Mouse (Mus musculus) heart, adult 11 months (tissue): ENCODE measurements around the gene Hydin.

Experiments used
- DNase-seq: peaks from one replicate; pipeline ENCODE4 v3.0.0; 2022

The Hydin gene

DNA sequence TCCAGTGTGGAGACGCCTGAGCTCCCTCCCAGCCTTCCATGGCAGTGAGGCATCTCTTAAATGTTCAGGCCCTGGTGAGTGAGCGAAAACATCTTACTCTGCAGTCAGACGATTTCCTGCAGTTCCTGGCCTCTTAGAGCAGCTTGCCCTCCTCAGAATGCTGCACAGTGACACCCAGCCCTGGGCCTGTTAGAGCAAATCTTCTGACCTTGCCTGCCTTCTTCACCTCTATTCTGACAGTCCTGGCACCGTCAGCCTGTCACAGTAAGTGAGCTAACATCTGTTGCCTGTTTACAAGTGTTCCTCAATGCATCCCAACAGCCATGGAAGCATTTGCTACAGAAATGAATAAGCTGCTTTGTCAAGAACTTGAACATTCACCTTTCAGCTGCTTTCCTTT, 376.4 kb downstream of the Hydin start:
- DNase-seq: no peak

GRCm38 (mm10) chr8:110644422-110644821, 377.6 kb downstream of the Hydin start:
- no peak for DNase-seq

GRCm38 (mm10) chr8:110644901-110645300, 378.1 kb downstream of the Hydin start:
- DNase-seq: no peak

GRCm38 (mm10) chr8:110645340-110645739, 378.6 kb downstream of the Hydin start:
- no peak for DNase-seq

GRCm38 (mm10) chr8:110646064-110646463, 379.3 kb downstream of the Hydin start:
- peak; percentile 94 for DNase-seq

GRCm38 (mm10) chr8:110648577-110648976, 381.8 kb downstream of the Hydin start:
- no peak for DNase-seq

DNA sequence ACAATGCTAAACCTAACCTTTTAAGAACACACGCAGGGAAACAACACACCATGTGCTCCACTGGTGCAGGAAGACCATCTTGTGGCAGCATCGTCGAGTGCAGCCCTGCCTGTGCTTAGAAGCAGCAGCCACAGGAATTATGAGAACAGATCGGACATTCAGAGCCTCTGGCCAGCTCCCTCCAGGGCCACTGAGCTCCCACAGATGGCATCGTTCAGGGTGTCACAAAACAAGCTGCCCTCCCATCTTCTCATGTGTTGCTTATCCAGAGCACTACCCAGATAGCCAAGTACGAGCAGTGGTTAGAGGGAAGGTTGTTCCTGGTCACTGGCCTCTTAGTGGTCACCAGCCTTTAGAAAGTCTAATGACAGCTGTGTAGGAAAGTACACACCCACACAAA, 382.5 kb downstream of the Hydin start:
- no peak for DNase-seq

DNA sequence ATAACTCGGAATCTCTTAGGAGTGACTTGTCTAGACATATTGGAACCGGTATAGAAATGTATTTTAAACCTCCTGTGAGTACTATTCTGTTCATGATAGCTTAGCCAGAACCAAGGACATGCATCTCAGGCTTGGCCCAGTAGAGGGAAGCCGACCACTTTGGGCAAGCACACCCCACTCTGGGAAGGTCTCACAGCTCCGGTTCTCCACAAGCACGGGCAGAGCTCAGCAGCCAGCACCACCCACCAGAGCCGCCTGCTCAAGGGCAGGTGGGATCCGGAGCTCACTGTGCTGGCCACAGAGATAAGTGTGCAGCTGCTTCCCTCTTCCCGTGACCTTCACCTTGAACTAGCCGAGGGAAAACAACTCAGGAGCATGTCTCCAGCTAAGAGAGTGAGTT, 384.1 kb downstream of the Hydin start:
- DNase-seq: no peak

- DNase-seq: no peak
These were observed 385.1 kb downstream of the Hydin start for GRCm38 (mm10) chr8:110651847-110652246.

DNA sequence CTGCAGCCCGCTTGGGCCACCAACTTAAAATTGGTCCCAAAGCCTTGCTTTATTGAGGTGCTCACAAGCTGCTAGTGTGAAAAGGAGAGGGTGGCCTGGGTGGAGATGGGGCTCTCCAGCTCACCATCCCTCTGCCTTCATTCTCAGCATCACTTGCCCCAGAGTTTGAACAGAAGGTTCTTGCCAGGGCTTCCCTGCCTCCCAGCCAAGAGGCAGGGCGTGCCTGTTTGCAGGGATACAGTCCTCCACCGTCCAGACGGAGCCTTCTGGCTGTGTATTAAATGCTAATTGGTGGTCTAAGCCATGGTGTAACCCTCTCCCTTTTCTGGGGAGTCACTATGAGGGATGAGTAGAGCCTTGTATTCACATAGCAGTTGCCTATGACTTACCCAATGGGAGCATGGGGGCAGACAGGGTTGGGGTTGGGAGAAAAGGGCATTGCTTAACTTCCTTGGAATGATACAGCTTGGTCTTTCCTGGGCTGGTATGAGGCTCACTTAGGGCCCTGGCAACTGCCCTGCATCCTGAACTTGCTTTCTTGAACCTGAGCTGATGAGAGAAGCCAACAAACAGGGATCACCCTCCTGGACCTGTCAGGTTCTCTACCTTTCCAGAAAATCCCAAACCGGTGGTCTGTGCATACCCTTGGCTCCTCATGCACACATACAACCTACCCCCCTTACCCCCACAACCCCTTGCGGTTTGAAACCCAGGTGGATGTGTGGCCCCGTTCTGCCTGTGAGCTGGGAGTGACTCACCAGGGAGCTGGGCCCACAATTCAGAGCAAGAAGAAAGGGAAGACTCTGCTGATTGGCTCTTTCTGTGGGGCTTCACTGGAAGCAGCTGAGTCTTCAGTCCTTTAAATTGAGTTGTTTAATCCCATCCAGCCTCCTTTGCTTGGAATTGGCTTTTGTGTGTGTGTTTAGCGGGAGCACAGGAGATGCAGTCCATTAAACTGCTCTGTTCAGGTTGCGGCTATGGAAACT, 387.6 kb downstream of the Hydin start:
- no peak for DNase-seq

DNA sequence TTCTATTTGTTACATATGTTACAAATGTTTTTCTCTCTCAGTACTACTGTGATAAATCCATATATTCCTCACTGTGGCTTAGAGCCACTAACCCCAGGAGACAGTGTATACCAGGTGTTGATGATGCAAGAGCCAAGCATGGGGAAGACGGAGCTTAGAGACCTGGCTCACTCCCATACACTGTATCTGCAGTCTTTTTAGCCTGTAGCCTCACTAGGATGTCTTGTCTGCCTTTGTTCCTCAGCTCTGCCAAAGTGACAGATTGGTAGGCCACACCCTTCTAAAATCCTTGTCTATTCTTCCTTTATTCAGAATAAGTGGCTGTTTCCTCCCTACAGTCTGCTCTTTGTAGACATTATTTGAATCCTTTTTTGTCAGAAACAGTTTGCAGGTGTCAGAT, 389.1 kb downstream of the Hydin start:
- no peak for DNase-seq

DNA sequence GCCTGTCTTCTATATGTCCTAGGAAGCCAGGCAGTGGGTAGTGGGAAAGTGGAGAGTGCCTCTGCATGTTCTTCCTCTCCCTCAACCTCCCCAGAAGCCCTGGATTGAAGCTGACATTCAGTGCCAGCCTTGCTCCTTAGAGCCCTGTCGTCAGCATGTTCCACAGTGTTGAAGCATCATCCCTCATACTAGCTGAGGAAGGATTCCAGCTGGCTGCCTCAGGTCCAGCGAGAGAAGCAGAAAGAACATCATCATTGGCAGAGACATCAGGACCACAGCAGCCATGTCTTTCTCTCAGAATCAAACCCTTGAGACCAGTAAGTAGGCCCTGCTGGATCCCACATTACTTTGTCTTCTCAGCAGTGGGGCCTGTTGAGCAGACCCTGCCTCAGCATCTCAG, 390.9 kb downstream of the Hydin start:
- DNase-seq: peak; percentile 95
